ENCODE assay signal across 21 mouse cellular contexts in the genomic region with DNA sequence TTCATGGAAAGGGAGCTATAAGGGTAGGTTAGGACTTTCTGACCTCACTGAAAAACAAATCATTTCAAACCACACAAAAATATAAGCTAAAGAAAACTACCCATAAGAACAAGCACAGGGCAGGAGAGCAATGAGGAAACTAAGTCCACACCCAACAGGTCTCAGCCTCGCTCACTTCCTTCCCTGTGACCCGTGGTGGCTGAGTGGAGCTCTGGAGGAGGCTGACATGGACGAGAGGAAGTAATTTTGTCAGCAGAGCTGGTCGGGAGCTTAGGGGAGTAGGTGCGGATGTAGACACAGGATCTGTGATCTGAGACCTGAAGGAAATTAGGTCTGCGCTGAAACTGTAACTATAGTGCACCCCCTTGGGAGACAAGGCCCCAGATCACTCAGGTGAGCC. TPM values are rescaled to one million over a fixed set of nuclear protein-coding genes. Genes with fewer than 3 reads are reported as not detected.
"Had no signal": no experiment of that assay in that cellular context is flagged by ENCODE, and none has a peak within 500 bp of the region (broad histone marks: within the 10 kb centered on the region; RNA-seq: fewer than 3 reads in every experiment).

No protein-coding gene starts in this region.

- ATAC-seq: inflammation-experienced regulatory T-cells, adult 6 months; intestine, embryonic 16.5 days had no signal

- H3K4me3 ChIP-seq: liver, embryonic 13.5 days; megakaryocyte, embryonic 14.5 days had no signal

- H3K27ac ChIP-seq: liver, embryonic 13.5 days had no signal

- DNase-seq: kidney, adult 18-20 months; kidney, adult 9 months; kidney, postnatal 25 days; liver, embryonic 13.5 days; lung, adult 2 months; lung, postnatal 14 days; lung, postnatal 4 days; midbrain, embryonic 14.5 days had no signal

- H3K4me1 ChIP-seq: liver, embryonic 13.5 days had no signal

- H3K9ac ChIP-seq: liver, embryonic 13.5 days had no signal

- H3K36me3 ChIP-seq: liver, embryonic 13.5 days had no signal

- H3K9me3 ChIP-seq: liver, embryonic 13.5 days; megakaryocyte, embryonic 14.5 days had no signal

RNA-seq across cellular contexts. Expression of a gene that starts 57.0 kb away (rescaled TPM):
- total RNA-seq: layer of hippocampus, postnatal 14 days; left cerebral cortex, adult 18-20 months; left cerebral cortex, postnatal 25 days; liver, adult 2 months; midbrain, postnatal 0 days had no signal
- polyA plus RNA-seq: kidney, embryonic 16.5 days; large intestine, adult 2 months; neural tube, embryonic 11.5 days; neural tube, embryonic 14.5 days; small intestine, adult 2 months had no signal
